In genomic region chr6:118018666-118019065, GRCm38 (mm10) we compare ENCODE assay signal across 11 mouse cellular contexts. TPM values are rescaled to one million over a fixed set of nuclear protein-coding genes. Genes with fewer than 3 reads are reported as not detected.
A peak's percentile ranks its signal among the peaks of the same experiment; 100 is the strongest.
DNase-seq lines count a peak whose midpoint lies in the region.
"Had no signal": no experiment of that assay in that cellular context is flagged by ENCODE, and none has a peak within 500 bp of the region (broad histone marks: within the 10 kb centered on the region; RNA-seq: fewer than 3 reads in every experiment).

No protein-coding gene starts in this region.

- intact Hi-C loops in left cerebral cortex, postnatal 36 days (cut with DNase I): no loop called here

- DNase-seq in layer of hippocampus, adult 9-11 months: peak; percentile 67
- no peak for DNase-seq in layer of hippocampus, postnatal 14 days (ENCODE audit: low spot score in 2 of 2)
- DNase-seq in right cerebral cortex, adult 2 months (ENCODE audit: low spot score in 2 of 2): peak; percentile 72 to 75
- no peak for DNase-seq in right cerebral cortex, postnatal 10 days (ENCODE audit: low spot score in 2 of 2)
- peak; percentile 63 to 72 for DNase-seq in left cerebral cortex, postnatal 36 days (ENCODE audit: low spot score in 2 of 2)
- DNase-seq in Muller cell, postnatal 12 days (ENCODE audit: inconsistent ontology term): no peak
- DNase-seq in gastrocnemius, adult 18-20 months (ENCODE audit: low spot score): no peak
- DNase-seq: heart, postnatal 10 days; kidney, postnatal 36 days; thymus, postnatal 14 days had no signal

RNA-seq across cellular contexts. Expression of gene Rasgef1a, which starts 7.4 kb away (rescaled TPM):
- total RNA-seq in layer of hippocampus, postnatal 14 days (2021): 100 to 1,000 TPM; 128 to 131 TPM
- total RNA-seq in left cerebral cortex, postnatal 36 days (2021): 100 to 1,000 TPM; 208 to 212 TPM
- under 1 TPM; 0.09 to 0.26 TPM for total RNA-seq in gastrocnemius, adult 18-20 months (2021)
- total RNA-seq: common myeloid progenitor, adult 5-6 weeks had no signal

Comparison
In these comparisons a context has a peak if more than half of its experiments do, and no peak if none do; other contexts are left out.
1. DNase-seq: peak in layer of hippocampus, adult 9-11 months (single experiment), right cerebral cortex, adult 2 months (2 of 2) and left cerebral cortex, postnatal 36 days (2 of 2); none in layer of hippocampus, postnatal 14 days (0 of 2), right cerebral cortex, postnatal 10 days (0 of 2), Muller cell, postnatal 12 days (single experiment) and gastrocnemius, adult 18-20 months (single experiment).
2. RNA of gene Rasgef1a, which starts 7.4 kb away (total RNA-seq): 208 to 212 TPM in left cerebral cortex, postnatal 36 days and 128 to 131 TPM in layer of hippocampus, postnatal 14 days; 0.09 to 0.26 TPM in gastrocnemius, adult 18-20 months; every median in the first group is over 100 times any median in the second.